Mouse (Mus musculus) kidney, postnatal 10 days (tissue): ENCODE results near the gene Glg1.

ENCODE experiments used
- DNase-seq: peaks from one replicate; pipeline ENCODE4 v3.0.0; 2021; ENCODE audit warnings: mixed read lengths

Glg1 gene

GRCm38 (mm10) chr8:111142521-111142920, 116.5 kb downstream of the Glg1 start:
- no peak for DNase-seq

DNA sequence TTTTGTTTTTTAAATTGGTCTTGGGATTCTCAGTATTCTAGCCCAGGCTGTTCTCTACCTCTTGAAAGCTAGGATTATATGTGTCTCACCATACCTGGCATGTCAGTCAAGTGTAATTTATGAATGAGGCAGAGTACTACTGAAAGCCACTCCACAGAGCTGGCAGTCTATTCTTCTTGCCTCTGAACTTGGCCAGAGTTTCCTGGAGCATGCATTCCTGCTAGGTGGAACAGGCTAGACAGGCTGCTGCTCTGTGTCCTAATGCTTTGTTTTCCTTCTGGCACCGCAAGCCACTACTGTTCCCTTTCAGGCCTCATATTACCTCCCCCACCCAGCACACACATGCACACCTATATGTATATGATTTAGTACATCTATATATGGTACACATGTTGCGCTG, 128.3 kb downstream of the Glg1 start:
- no peak for DNase-seq

DNA sequence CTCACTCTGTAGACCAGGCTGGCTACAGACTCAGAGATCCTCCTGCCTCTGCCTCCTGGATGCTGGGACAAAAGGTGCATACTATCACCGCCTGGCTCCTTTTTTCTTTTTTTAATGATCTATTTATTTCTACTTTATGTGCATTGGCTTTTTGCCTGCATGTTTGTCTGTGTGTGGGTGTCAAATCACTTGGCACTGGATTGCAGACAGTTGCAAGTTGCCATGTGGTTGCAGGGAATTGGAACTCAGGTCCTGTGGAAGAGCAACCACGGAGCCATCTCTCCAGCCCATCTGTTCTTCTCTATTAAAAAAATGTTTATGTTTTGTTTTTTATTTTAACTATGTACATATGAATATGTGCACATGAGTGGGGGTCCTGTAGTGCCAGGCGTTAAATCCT, 139.5 kb downstream of the Glg1 start:
- no peak for DNase-seq

GRCm38 (mm10) chr8:111114891-111115290, 144.1 kb downstream of the Glg1 start:
- DNase-seq = no peak
